Mouse (Mus musculus) gastrocnemius, postnatal 4 days (tissue): ENCODE measurements around the gene Gm9195. TPM values are rescaled to one million over a fixed set of nuclear protein-coding genes. Genes with fewer than 3 reads are reported as not detected.

Source experiments
- DNase-seq, 2 experiments: peaks; one replicate each; pipeline ENCODE4 v3.0.0; 2021 to 2022; ENCODE audit warnings: low spot score in 2 of 2, mixed read lengths in 2 of 2
- total RNA-seq, 2 experiments: library from RNA; stranded (reverse); gene quantifications; 2 replicates each; pipeline ENCODE4 v1.2.3; 2021

Gene Gm9195
- total RNA-seq, 2 experiments from 2014 or later = not detected

DNA sequence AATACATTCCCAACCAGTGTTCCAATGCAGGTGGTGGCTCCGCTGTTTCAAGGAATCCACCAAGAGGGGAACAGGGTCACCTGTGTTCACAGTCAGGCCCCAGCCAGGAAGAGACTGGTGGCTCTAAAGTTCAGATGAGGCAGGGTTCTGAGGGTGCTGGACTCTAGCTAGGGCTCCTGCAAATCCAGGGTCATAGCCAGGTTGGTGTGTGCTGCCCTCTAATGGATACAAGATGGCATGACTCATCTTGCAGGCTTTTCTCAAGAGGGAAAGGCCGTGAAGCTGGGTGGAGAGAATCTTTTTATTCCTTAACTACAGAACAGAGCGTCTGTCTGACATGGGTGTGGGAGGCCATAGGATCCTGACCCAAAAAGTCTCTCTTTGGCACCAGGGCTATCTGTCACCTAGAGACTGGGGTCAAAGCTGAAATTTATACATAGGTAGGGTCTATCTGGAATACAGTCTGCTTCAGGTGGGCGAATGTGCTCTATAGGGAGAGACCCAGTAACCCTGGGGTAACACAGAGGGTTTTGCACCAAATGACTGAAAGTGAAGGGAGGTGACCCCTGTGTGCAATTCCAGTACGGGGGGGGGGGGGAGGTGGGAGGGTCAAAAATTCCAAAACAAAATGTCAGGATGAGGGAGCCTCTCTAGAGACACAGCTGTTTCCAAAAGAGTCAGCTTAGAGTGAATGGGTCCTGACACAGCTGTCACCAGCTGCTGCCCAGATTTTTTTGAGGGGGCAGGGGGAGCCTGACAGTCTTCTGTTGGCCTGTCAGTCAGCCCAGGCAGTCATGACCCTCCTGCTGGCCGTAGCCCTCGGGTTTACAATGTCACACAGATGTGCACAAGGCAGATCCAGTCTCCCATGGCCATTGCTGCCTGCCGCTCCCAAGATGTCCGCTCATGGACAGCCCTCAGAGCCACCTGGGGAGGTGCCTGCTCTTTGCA lies 44.2 kb downstream of the Gm9195 start:
- DNase-seq = no peak

DNA sequence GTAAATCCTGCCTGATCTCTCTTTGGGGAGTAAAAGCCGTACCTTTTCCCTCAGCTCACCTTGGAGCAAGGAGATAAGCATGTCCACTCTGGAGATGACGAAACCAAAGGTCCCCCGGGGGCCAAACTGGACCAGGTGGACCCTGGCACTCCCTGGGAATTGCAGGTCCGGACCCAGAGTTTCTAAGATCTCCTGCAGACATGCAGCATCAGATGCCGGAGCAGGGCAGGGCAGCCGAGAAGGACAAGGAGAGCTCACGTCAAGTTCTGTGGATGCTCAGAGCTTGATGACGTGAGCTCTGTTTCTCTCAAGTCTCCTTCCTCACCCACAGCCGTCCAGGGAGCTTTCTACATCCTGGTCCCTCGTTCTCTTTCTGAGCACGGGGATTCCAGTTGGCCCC lies 48.7 kb downstream of the Gm9195 start:
- no peak for DNase-seq

DNA sequence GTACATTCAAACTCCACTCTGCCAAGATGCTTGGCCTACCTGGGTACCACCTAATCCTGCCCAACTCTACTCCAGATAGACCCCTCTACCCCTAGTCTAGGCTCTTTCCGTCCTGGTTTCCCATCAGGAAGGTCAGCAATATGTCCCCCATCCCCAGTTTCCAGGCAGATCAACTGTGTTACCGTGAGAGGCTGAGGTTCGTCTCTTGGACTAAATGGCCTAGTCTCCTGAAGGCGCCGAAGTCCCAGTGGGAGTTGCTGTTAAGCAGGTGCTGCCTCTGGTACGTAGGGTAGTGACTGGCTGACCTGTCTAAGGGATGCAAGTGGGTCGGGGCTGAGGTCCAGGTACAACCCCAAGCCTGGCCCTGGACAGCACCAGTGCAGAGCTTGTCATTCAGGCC lies 50.7 kb downstream of the Gm9195 start:
- DNase-seq = no peak

DNA sequence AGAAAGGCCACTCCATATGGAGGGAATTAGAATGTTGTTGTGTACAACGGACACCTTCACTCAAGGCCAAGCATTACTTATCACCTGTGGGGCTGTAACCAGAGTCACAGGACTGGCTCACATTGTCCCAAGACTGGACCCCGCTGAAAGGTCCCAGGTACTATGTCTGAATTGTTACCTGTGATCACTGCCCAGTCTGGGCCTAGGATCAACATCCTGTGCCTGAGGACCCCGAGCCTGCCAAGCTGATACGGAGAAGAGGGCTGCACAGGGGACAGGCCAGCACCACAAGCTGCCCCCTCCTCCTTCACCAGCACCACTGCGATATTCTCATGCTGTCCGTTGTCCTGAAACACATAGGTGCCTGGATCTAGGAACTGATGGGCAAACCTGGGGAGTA lies 51.2 kb downstream of the Gm9195 start:
- no peak for DNase-seq

DNA sequence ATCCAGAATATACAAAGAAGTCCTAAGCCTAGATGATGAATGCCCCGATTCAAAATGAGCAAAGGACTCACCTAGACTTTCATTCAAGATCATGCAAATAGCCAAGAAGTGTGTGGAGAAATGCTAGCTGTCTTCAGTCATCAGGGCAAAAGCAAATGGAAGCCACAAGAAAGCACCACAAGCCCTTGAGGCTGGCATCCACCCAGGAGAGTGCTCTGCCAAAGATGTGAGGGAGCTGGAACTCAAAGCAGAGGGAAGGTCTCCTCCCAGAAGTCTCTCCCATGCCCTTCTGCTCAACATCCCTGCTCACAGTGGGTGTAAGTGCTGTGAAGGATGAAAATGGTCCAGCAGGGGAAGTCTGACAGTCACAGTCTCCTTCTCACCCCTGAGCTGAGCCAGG lies 52.7 kb downstream of the Gm9195 start:
- no peak for DNase-seq

DNA sequence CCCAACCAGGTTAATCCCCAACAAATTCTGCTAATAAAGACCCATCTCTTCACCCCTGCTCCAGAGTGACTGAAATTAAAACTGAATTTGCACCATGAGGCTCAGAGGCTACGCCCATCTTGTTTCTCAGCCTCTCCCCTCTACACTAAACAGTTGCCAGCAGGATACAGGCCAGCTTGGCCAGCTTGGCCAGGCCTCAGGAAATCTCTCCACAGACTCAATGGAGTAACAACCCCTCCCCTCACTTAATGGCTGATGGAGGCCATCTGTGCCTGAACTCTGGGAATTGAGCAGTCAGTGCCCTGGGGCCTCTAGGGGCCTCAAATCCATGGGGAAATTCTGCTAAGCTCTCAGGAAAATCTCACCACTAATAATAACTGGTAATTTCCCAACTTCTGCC lies 101.9 kb downstream of the Gm9195 start:
- peak; percentile 22 to 30 for DNase-seq

DNA sequence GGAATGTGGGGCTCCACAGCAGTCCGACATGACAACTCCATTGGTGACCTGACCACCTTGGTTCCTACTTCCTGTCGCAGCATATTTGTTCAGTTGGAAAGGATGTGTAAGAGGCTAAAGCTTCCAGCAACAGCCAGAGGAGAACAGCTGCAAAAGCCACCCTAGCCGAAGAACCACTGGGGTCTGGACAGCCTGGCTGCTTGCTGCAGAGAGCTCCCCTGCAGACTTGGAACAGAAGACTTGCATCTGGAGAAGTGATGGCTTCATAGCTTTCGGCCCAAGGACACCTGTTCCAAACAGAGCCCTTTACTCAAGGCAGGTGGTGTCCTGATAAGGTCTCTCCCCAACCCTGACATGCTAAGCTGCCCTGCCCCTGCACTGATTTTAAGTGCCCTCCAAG lies 102.3 kb downstream of the Gm9195 start:
- no peak for DNase-seq

DNA sequence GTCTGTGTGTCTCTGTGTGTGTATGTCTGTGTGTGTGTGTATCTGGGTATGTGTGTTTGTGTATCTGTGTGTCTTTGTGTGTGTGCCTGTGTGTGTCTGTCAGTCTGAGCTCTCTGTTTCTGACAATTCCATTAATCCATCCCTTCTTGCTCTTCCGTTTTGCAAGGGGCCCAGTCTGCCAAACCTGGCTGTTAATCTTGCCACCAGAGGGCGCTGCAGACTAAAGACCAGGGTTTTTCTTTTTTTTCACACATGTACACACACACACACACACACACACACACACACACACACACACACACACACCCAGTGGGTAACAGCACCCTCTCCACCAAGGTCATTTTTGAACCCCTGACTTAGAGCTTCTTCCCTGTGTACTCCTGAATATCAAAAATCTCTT lies 114.4 kb downstream of the Gm9195 start:
- DNase-seq = peak; percentile 24 to 32

Other genes starting within 250 kb of the Gm9195 start
- 10 to 100 TPM; 19.6 to 20.7 TPM for gene Fndc3a, start 218.2 kb upstream of the Gm9195 start, total RNA-seq